Mouse (Mus musculus) C2C12 (cell line): ENCODE results near the gene Anapc7. TPM values are rescaled to one million over a fixed set of nuclear protein-coding genes. Genes with fewer than 3 reads are reported as not detected.

Experiments
- H3K27me3 ChIP-seq: one replicate; pipeline ENCODE4 v1.6.1; 2011; ENCODE audit not compliant: control insufficient read depth, insufficient read depth, insufficient read length
- H3K36me3 ChIP-seq: one replicate; pipeline ENCODE4 v1.6.1; 2011; ENCODE audit not compliant: control insufficient read depth, insufficient read depth
- H3K4me3 ChIP-seq: one replicate; pipeline ENCODE4 v1.5.1; 2011; ENCODE audit warnings: mild to moderate bottlenecking, control low read depth; ENCODE audit not compliant: poor library complexity, insufficient read depth, severe bottlenecking
- H3K79me2 ChIP-seq: one replicate; pipeline ENCODE4 v1.6.1; 2011; ENCODE audit not compliant: control insufficient read depth, insufficient read depth
- H3K79me3 ChIP-seq: one replicate; pipeline ENCODE4 v1.6.1; 2011; ENCODE audit warnings: low read depth, control low read depth
- H3ac ChIP-seq: one replicate; pipeline ENCODE3; 2011; ENCODE audit warnings: low read depth; ENCODE audit not compliant: control insufficient read depth, insufficient read length
- CEBPB ChIP-seq: IDR thresholded peaks from one replicate; pipeline ENCODE4 v1.6.1; 2011; ENCODE audit warnings: low read depth, mild to moderate bottlenecking, control low read depth, moderate library complexity
- CTCF ChIP-seq: IDR thresholded peaks from one replicate; pipeline ENCODE4 v1.5.1; 2011; ENCODE audit not compliant: control insufficient read depth, insufficient read depth, insufficient read length
- FOSL1 ChIP-seq: IDR thresholded peaks from one replicate; pipeline ENCODE4 v1.8.0; 2011; ENCODE audit warnings: mild to moderate bottlenecking, low read length; ENCODE audit not compliant: poor library complexity, insufficient read depth, severe bottlenecking
- MAX ChIP-seq: IDR thresholded peaks from one replicate; pipeline ENCODE4 v1.6.1; 2011; ENCODE audit warnings: mild to moderate bottlenecking, control low read depth
- MYOD1 ChIP-seq: IDR thresholded peaks from one replicate; pipeline ENCODE4 v1.6.1; 2011; ENCODE audit warnings: low read depth; ENCODE audit not compliant: control insufficient read depth, insufficient read length
- MYOG ChIP-seq: IDR thresholded peaks from one replicate; pipeline ENCODE4 v1.6.1; 2011; ENCODE audit not compliant: control insufficient read depth, insufficient read length; ENCODE audit errors: extremely low read depth
- USF1 ChIP-seq: IDR thresholded peaks from one replicate; pipeline ENCODE4 v1.6.1; 2011; ENCODE audit warnings: low read depth, mild to moderate bottlenecking, control low read depth, moderate library complexity
- polyA plus RNA-seq: library from polyadenylated mRNA; unstranded; fragments of >200 nt; fragmentation: generic; extraction: Trizol; gene quantifications from one replicate; pipeline ENCODE4 v1.2.1, GENCODE M21; 2012; ENCODE audit warnings: missing spikeins

Anapc7 gene
- polyA plus RNA-seq, 1 experiment: 45.3 TPM

- TF ChIP-seq MYOG (no peak), CTCF (no peak), MAX (no peak), USF1 (no peak), FOSL1 (no peak), CEBPB (no peak), MYOD1 (no peak)
- H3K79me3 ChIP-seq: no peaks in the 10 kb centered on the region
- H3K36me3 ChIP-seq: peaks cover 49% of the 10 kb centered on the region
- no peaks in the 10 kb centered on the region for H3K27me3 ChIP-seq
- no peak overlapping the region for H3K4me3 ChIP-seq
- no peaks in the 10 kb centered on the region for H3K79me2 ChIP-seq
- no peak overlapping the region for H3ac ChIP-seq
Measured at GRCm38 (mm10) chr5:122449946-122450345, 28.5 kb downstream of the Anapc7 start.

- no peaks in the 10 kb centered on the region for H3K79me2 ChIP-seq
- H3K36me3 ChIP-seq: peaks cover 49% of the 10 kb centered on the region
- H3K4me3 ChIP-seq: no peak overlapping the region
- no peaks in the 10 kb centered on the region for H3K79me3 ChIP-seq
- H3ac ChIP-seq: no peak overlapping the region
- TF ChIP-seq MYOG: no peak
- no peak for TF ChIP-seq MAX
- no peak for TF ChIP-seq CTCF
- no peak for TF ChIP-seq USF1
- no peak for TF ChIP-seq CEBPB
- TF ChIP-seq FOSL1: no peak
- no peak for TF ChIP-seq MYOD1
- no peaks in the 10 kb centered on the region for H3K27me3 ChIP-seq
Measured at GRCm38 (mm10) chr5:122450913-122451317, 29.4 kb downstream of the Anapc7 start.

DNA sequence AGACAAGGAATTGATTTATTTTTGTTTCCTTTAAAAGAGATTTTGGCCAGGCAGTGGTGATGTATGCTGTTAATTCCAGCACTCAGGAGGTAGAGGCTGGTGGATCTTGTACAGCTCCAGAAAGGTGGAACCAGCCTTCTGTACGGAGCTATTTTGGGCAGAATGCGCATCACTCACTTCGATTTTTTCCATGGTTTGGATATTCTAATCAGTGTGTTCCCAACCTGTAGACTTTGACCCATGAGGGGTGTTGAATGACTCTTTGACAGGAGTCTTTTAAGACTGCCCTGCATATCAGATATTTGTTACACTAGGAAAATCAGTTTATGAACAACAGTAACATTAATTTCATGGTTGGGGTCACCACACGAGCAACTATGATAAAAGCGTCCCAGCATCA lies 29.8 kb downstream of the Anapc7 start:
- H3K27me3 ChIP-seq: no peaks in the 10 kb centered on the region
- H3K79me2 ChIP-seq: no peaks in the 10 kb centered on the region
- no peak overlapping the region for H3K4me3 ChIP-seq
- TF ChIP-seq CTCF: no peak
- no peak for TF ChIP-seq CEBPB
- no peak for TF ChIP-seq MYOD1
- TF ChIP-seq FOSL1: no peak
- H3K79me3 ChIP-seq: no peaks in the 10 kb centered on the region
- H3ac ChIP-seq: no peak overlapping the region
- H3K36me3 ChIP-seq: peaks cover 49% of the 10 kb centered on the region

GRCm38 (mm10) chr5:122452194-122452593 lies 30.7 kb downstream of the Anapc7 start:
- no peaks in the 10 kb centered on the region for H3K79me2 ChIP-seq
- H3K4me3 ChIP-seq: no peak overlapping the region
- no peak overlapping the region for H3ac ChIP-seq
- H3K27me3 ChIP-seq: no peaks in the 10 kb centered on the region
- H3K79me3 ChIP-seq: no peaks in the 10 kb centered on the region
- TF ChIP-seq FOSL1 (no peak), MYOG (no peak), MYOD1 (no peak), USF1 (no peak), MAX (no peak), CTCF (no peak), CEBPB (no peak)
- peaks cover 54% of the 10 kb centered on the region for H3K36me3 ChIP-seq

DNA sequence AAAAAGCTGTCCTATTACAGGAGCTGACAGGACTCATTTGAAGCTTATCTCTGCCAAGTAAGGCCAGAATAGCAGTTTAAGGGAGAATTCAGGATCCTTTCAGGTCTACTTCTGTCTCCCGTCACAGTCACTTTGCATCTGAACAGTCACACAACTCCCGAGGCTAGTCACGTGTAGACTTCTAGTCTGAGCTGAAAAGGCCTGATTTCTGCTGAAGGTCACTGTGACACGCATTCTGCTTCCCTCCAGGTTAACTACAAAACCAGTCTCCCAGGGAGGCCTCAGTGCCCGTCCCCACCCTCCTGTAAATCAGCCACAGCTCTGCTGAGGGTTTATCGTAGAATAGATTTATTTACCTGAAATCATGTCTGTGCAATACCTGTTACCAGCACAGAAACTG lies 31.7 kb downstream of the Anapc7 start:
- no peaks in the 10 kb centered on the region for H3K79me2 ChIP-seq
- no peaks in the 10 kb centered on the region for H3K79me3 ChIP-seq
- H3ac ChIP-seq: no peak overlapping the region
- H3K27me3 ChIP-seq: no peaks in the 10 kb centered on the region
- peaks cover 63% of the 10 kb centered on the region for H3K36me3 ChIP-seq
- H3K4me3 ChIP-seq: no peak overlapping the region
- TF ChIP-seq CTCF (no peak), MYOG (no peak), FOSL1 (no peak), MAX (no peak)

GRCm38 (mm10) chr5:122454442-122454841 lies 32.9 kb downstream of the Anapc7 start:
- no peaks in the 10 kb centered on the region for H3K27me3 ChIP-seq
- no peaks in the 10 kb centered on the region for H3K79me2 ChIP-seq
- H3K36me3 ChIP-seq: peaks cover 76% of the 10 kb centered on the region
- no peak for TF ChIP-seq CTCF
- TF ChIP-seq MYOD1: no peak
- no peak for TF ChIP-seq USF1
- no peak for TF ChIP-seq MAX
- TF ChIP-seq FOSL1: no peak
- no peak for TF ChIP-seq MYOG
- TF ChIP-seq CEBPB: no peak
- no peak overlapping the region for H3ac ChIP-seq
- no peaks in the 10 kb centered on the region for H3K79me3 ChIP-seq
- H3K4me3 ChIP-seq: no peak overlapping the region
